Mouse (Mus musculus): ENCODE data around the gene Gm13030.

DNA sequence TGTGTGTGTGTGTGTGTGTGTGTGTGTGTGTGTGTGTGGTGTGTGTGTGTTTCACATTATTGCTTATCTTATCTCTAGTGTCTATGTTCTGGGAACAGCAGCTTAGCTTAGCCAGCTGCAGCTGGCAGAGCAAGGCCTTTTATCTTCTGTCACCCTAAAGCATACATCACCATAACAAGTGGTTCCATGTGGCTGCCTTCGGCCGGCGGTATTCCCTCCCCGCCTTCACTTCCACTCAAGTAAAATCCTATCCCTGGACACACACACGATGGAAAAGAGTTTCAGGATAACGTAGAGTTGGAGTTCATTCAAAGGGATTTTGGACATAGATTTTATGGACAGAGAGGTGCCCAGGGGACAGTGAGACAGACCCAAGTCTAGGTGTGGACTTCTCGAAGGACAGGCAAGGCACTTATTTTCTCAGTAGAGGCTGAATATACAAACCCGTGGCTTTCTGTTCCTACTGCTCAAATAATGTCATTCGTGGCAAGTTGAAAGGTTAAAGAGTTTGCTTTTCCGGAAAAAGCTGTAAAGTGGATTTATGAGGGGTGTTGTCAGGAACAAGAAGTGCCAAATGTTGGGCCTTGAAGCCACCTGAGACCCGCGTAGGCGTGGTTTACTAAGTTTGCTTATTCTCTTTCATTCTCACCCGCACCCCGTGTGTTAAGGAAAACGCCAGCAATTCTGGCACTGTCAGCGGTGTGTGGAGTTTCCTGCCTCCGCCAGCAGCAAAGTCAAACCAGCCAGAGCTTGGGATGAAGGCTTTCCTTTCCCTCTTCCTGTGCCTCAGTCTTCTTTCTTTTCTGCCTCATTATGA lies 47.8 kb downstream of the Gm13030 start:
- TF ChIP-seq CTCF (IDR thresholded peaks at IDR 0.05; ENCODE audit: control insufficient read depth, insufficient read depth, low read length) (no peak), POLR2A (IDR thresholded peaks at IDR 0.05; ENCODE audit: borderline replicate concordance, control insufficient read depth, low read depth, low read length) (no peak)

Data from bone marrow, adult 2 months (tissue).